ENCODE assay signal across 21 mouse cellular contexts in the genomic region with DNA sequence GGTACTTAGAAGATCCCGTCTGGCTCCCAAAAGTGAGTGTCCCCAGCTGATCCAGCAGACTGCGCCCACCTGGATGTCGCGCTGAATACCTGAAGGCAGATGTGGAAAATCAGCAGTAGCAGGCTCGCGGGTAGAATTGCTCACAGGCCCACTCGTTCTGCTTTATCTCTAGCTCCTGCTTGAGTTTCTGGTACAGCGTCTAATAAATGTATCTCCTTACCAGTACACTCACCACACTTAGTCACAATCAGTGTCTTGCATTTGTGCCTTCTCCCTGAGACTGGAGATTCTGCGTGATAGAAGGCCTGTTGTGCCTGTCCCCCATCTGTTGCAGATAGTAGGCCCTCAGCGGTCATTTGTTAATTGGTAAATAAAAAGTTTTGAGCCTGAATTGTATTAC. TPM values are rescaled to one million over a fixed set of nuclear protein-coding genes. Genes with fewer than 3 reads are reported as not detected.
DNase-seq lines count a peak whose midpoint lies in the region; ATAC-seq and TF ChIP-seq lines count a peak whose summit lies in the region.
"Had no signal": no experiment of that assay in that cellular context is flagged by ENCODE, and none has a peak within 500 bp of the region (broad histone marks: within the 10 kb centered on the region; RNA-seq: fewer than 3 reads in every experiment).

No protein-coding gene starts in this region.

- peak overlapping the region; percentile 58 for H3K9ac ChIP-seq in MEL (ENCODE audit: control insufficient read depth, low read depth, low read length, poor library complexity, severe bottlenecking)
- H3K9ac ChIP-seq in limb, embryonic 12.5 days (replicated peaks) = no peak overlapping the region
- H3K9ac ChIP-seq: embryonic facial prominence, embryonic 12.5 days; forebrain, embryonic 13.5 days; forebrain, embryonic 15.5 days; forebrain, postnatal 0 days had no signal

- peak overlapping the region; percentile 50 for H3K27ac ChIP-seq in MEL (ENCODE audit: control insufficient read depth, low read depth, low read length)
- 0 out of 2 replicates have a peak overlapping the region, but pooled peaks have one; percentile 7 for H3K27ac ChIP-seq in limb, embryonic 12.5 days
- H3K27ac ChIP-seq: embryonic facial prominence, embryonic 10.5 days; embryonic facial prominence, embryonic 12.5 days; forebrain, embryonic 13.5 days; forebrain, embryonic 15.5 days had no signal

- H3K27me3 ChIP-seq in G1E (ENCODE audit: insufficient read depth, low read length) (peaks cover 13% of the 10 kb centered on the region), MEL (ENCODE audit: control insufficient read depth in 1 of 2, insufficient read depth in 2 of 2, low read length in 2 of 2) (no peaks in the 10 kb centered on the region)
- H3K27me3 ChIP-seq in limb, embryonic 12.5 days = 0 out of 2 replicates have a peak, but pooled peaks cover 6% of the 10 kb centered on the region
- H3K27me3 ChIP-seq: embryonic facial prominence, embryonic 12.5 days; forebrain, embryonic 13.5 days; forebrain, embryonic 15.5 days had no signal

- H3K4me1 ChIP-seq in G1E (ENCODE audit: insufficient read depth, low read depth, low read length) = peaks cover 46% of the 10 kb centered on the region
- H3K4me1 ChIP-seq in MEL (ENCODE audit: control insufficient read depth in 1 of 2, insufficient read depth in 2 of 2, low read length in 2 of 2) = peaks cover 49 to 51% of the 10 kb centered on the region in 2 experiments
- peaks cover 18% of the 10 kb centered on the region; the same call in 1 of the 2 replicates for H3K4me1 ChIP-seq in limb, embryonic 12.5 days (replicated peaks)
- H3K4me1 ChIP-seq: embryonic facial prominence, embryonic 10.5 days; embryonic facial prominence, embryonic 12.5 days; forebrain, embryonic 15.5 days had no signal

- TF ChIP-seq POLR2A in MEL (IDR thresholded peaks at IDR 0.05; ENCODE audit: control insufficient read depth in 1 of 2, insufficient read depth in 1 of 2, low read depth in 1 of 2, low read length in 2 of 2, poor library complexity in 1 of 2) = no peak

- no peak for ATAC-seq in G1E (ENCODE audit: extremely low read depth, insufficient number of reproducible peaks, low FRiP score, poor library complexity, severe bottlenecking)
- ATAC-seq in limb, embryonic 12.5 days (ENCODE audit: insufficient number of reproducible peaks, insufficient read depth, low FRiP score, low TSS enrichment, low read depth) = no peak
- peak; percentile 54 for ATAC-seq in megakaryocyte-erythroid progenitor cell, adult 5-6 weeks (replicated peaks; ENCODE audit: low FRiP score, low TSS enrichment, poor library complexity, severe bottlenecking)
- ATAC-seq: forebrain, embryonic 13.5 days; forebrain, embryonic 15.5 days; forebrain, postnatal 0 days had no signal

- H3K36me3 ChIP-seq in G1E (replicated peaks) (no peaks in the 10 kb centered on the region), MEL (ENCODE audit: control insufficient read depth in 1 of 2, insufficient read depth in 2 of 2, low read length in 2 of 2) (peaks cover 0 to 42% of the 10 kb centered on the region in 2 experiments; a peak in 2 of 4 replicates)
- no peaks in the 10 kb centered on the region for H3K36me3 ChIP-seq in limb, embryonic 12.5 days
- H3K36me3 ChIP-seq: embryonic facial prominence, embryonic 10.5 days; embryonic facial prominence, embryonic 12.5 days; forebrain, embryonic 15.5 days had no signal

- H3K4me2 ChIP-seq in limb, embryonic 12.5 days = no peak overlapping the region
- H3K4me2 ChIP-seq: embryonic facial prominence, embryonic 12.5 days; forebrain, embryonic 13.5 days; forebrain, embryonic 15.5 days had no signal

- TF ChIP-seq CTCF in G1E (IDR thresholded peaks at IDR 0.05; ENCODE audit: low read depth, low read length) (no peak), MEL (IDR thresholded peaks at IDR 0.05 in 2 of 3, conservative IDR thresholded peaks at IDR 0.05 in 1 of 3; ENCODE audit: control insufficient read depth in 1 of 3, insufficient read depth in 1 of 3, low read depth in 2 of 3, low read length in 3 of 3, poor library complexity in 1 of 3, severe bottlenecking in 1 of 3) (no peak)

- TF ChIP-seq RAD21 in MEL (IDR thresholded peaks at IDR 0.05; ENCODE audit: low read depth, low read length) = no peak

- peaks cover 16% of the 10 kb centered on the region for H3K79me2 ChIP-seq in MEL (ENCODE audit: control insufficient read depth, insufficient read depth, low read length, poor library complexity)

- H3K4me3 ChIP-seq in G1E (ENCODE audit: low read depth, low read length) = peak overlapping the region; percentile 20; the same call in 1 of the 2 replicates
- peak overlapping the region; percentile 49 to 54 for H3K4me3 ChIP-seq in MEL (ENCODE audit: control insufficient read depth in 1 of 2, insufficient read depth in 1 of 2, low read depth in 2 of 2, low read length in 2 of 2)
- no peak overlapping the region for H3K4me3 ChIP-seq in limb, embryonic 12.5 days (replicated peaks)
- H3K4me3 ChIP-seq: embryonic facial prominence, embryonic 10.5 days; embryonic facial prominence, embryonic 12.5 days; forebrain, embryonic 13.5 days; forebrain, embryonic 15.5 days had no signal

- DNase-seq in G1E (ENCODE audit: low spot score) (no peak), MEL (ENCODE audit: low read depth, low spot score) (peak; percentile 72)
- no peak for DNase-seq in right cerebral cortex, adult 2 months (ENCODE audit: low spot score in 2 of 2)
- DNase-seq in frontal cortex, postnatal 36 days (ENCODE audit: low spot score in 2 of 2) = no peak
- DNase-seq in kidney, postnatal 14 days = no peak
- DNase-seq: adrenal gland, adult 8-10 months; adrenal gland, postnatal 14 days; adrenal gland, postnatal 36 days; cerebellum, adult 11-12 months; cerebellum, adult 2 months; cerebellum, adult 9-10 months; cerebellum, postnatal 10 days; cerebellum, postnatal 25 days; forebrain, postnatal 0 days had no signal

- H3K9me3 ChIP-seq in G1E (replicated peaks) (no peaks in the 10 kb centered on the region), MEL (replicated peaks; ENCODE audit: insufficient read depth, low read length) (no peaks in the 10 kb centered on the region)
- H3K9me3 ChIP-seq in limb, embryonic 12.5 days = no peaks in the 10 kb centered on the region
- H3K9me3 ChIP-seq: embryonic facial prominence, embryonic 10.5 days; embryonic facial prominence, embryonic 12.5 days; forebrain, embryonic 13.5 days; forebrain, embryonic 15.5 days had no signal

- WGBS in limb, embryonic 12.5 days = 82% methylated on average over 10 of the region's 10 CpGs

- TF ChIP-seq EP300 in MEL (IDR thresholded peaks at IDR 0.05; ENCODE audit: low read depth in 1 of 2, low read length in 2 of 2) = peak; percentile 62 to 73

TF ChIP-seq in MEL, 35 proteins besides CTCF, POLR2A, EP300 and RAD21:
- peak; percentile 85 for TF ChIP-seq TAL1 (IDR thresholded peaks at IDR 0.05; ENCODE audit: low read length)
- no peak for TF ChIP-seq JUND (IDR thresholded peaks at IDR 0.05; ENCODE audit: low read depth, low read length)
- TF ChIP-seq RCOR1 (IDR thresholded peaks at IDR 0.05; ENCODE audit: low read depth, low read length) = peak; percentile 53; the same call in 1 of the 2 replicates
- 0 out of 2 replicates have a peak, but pooled peaks have one; percentile 3 for TF ChIP-seq SIN3A (IDR thresholded peaks at IDR 0.05; ENCODE audit: low read length)
- TF ChIP-seq ETS1 (IDR thresholded peaks at IDR 0.05; ENCODE audit: low read depth, low read length) = 0 out of 2 replicates have a peak, but pooled peaks have one; percentile 24
- TF ChIP-seq CHD2 (IDR thresholded peaks at IDR 0.05; ENCODE audit: low read length) = no peak

RNA-seq across cellular contexts. Expression of a gene that starts 3.6 kb away (rescaled TPM):
- total RNA-seq in G1E (2014; fragmentation: Nextera tagmentation) = 3.3 and 6.3 TPM in 2 replicates
- total RNA-seq in G1E (2017) = 2.3 and 2.5 TPM in 2 replicates
- polyA plus RNA-seq in G1E (2012) = 6.9 and 8.0 TPM in 2 replicates
- 25.4 TPM in 2 replicates for total RNA-seq in MEL (2012; rRNA removed)
- 10 to 100 TPM; 18.5 to 41.1 TPM for polyA plus RNA-seq in MEL (2012; ENCODE audit: insufficient read depth in 1 of 2, insufficient read length in 2 of 2, low read depth in 1 of 2, low replicate concordance in 2 of 2, missing spikeins in 1 of 2)
- polyA plus RNA-seq in limb, embryonic 12.5 days (2016; fragmentation: Nextera tagmentation; extraction: Ambion mirVana) = 39.9 and 48.5 TPM in 2 replicates
- 34.5 and 39.3 TPM in 2 replicates for total RNA-seq in megakaryocyte-erythroid progenitor cell, adult 5-6 weeks (2014; fragmentation: Nextera tagmentation)
- 14.2 and 65.8 TPM in 2 replicates for total RNA-seq in megakaryocyte-erythroid progenitor cell, adult 5-6 weeks (2017)
- polyA plus RNA-seq: C2C12 had no signal
